Mouse (Mus musculus): Measurements from ENCODE around the gene Adprh. TPM values are rescaled to one million over a fixed set of nuclear protein-coding genes. Genes with fewer than 3 reads are reported as not detected.

Adprh gene
- polyA plus RNA-seq, 1 experiment from 2014 or later = 149 TPM

- no peak overlapping the region for H3K27ac ChIP-seq
- H3K4me3 ChIP-seq = no peak overlapping the region
- 91% methylated on average over 13 of the region's 13 CpGs for WGBS
- H3K27me3 ChIP-seq (ENCODE audit: poor library complexity, severe bottlenecking) = no peaks in the 10 kb centered on the region
- no peaks in the 10 kb centered on the region for H3K9me3 ChIP-seq
- peaks cover 17% of the 10 kb centered on the region for H3K4me1 ChIP-seq
- no peaks in the 10 kb centered on the region for H3K36me3 ChIP-seq (replicated peaks)
- DNase-seq (ENCODE audit: extremely low spot score, low spot score) = no peak
Observed at GRCm38 (mm10) chr16:38396155-38396554, 56.3 kb downstream of the Adprh start.

GRCm38 (mm10) chr16:38395060-38395730 lies 57.3 kb downstream of the Adprh start:
- H3K27me3 ChIP-seq (ENCODE audit: poor library complexity, severe bottlenecking) = no peaks in the 10 kb centered on the region
- WGBS = 75% methylated on average over 6 of the region's 6 CpGs
- H3K36me3 ChIP-seq (replicated peaks) = no peaks in the 10 kb centered on the region
- H3K9me3 ChIP-seq = no peaks in the 10 kb centered on the region
- H3K4me3 ChIP-seq = no peak overlapping the region
- DNase-seq (ENCODE audit: extremely low spot score, low spot score) = no peak
- H3K4me1 ChIP-seq = peaks cover 12% of the 10 kb centered on the region
- no peak overlapping the region for H3K27ac ChIP-seq

DNA sequence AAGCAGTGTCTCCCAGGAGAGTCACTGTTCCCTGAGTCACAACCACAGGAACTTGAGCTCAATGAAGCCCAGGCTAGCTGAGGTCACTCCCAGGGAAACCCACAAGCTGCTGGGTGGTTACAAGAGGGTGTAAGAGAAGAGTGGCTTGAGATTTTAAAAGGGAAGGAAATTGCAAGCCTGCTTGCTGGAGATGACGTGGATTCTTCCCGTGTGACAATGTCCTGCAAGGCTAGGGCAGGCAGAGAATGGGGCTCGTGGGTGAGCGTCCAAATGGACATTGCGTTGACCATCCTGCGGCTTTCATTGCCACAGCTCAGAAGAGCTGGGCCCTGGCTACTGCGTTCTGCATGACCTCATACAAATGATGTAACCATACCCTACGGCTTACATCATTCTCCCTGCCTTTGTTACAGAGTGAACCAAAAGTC lies 58.3 kb downstream of the Adprh start:
- Histone ChIP-seq H3K27me3 (ENCODE audit: poor library complexity, severe bottlenecking) (no peaks in the 10 kb centered on the region), H3K27ac (no peak overlapping the region), H3K4me3 (no peak overlapping the region), H3K36me3 (replicated peaks) (no peaks in the 10 kb centered on the region), H3K4me1 (peaks cover 2% of the 10 kb centered on the region), H3K9me3 (no peaks in the 10 kb centered on the region)
- 91% methylated on average over 8 of the region's 8 CpGs for WGBS
- no peak for DNase-seq (ENCODE audit: extremely low spot score, low spot score)

Other genes starting within 250 kb of the Adprh start
- not detected in 2 replicates for gene Nr1i2, start 157.9 kb downstream of the Adprh start, polyA plus RNA-seq (2016; fragmentation: Nextera tagmentation; extraction: Ambion mirVana)
- 0.31 and 0.36 TPM in 2 replicates for gene Maats1, start 110.6 kb downstream of the Adprh start, polyA plus RNA-seq (2016; fragmentation: Nextera tagmentation; extraction: Ambion mirVana)
- 134 TPM in 2 replicates for gene Cox17, start 105.7 kb downstream of the Adprh start, polyA plus RNA-seq (2016; fragmentation: Nextera tagmentation; extraction: Ambion mirVana)
- not detected in 2 replicates for gene Gm21987, start 105.7 kb downstream of the Adprh start, polyA plus RNA-seq (2016; fragmentation: Nextera tagmentation; extraction: Ambion mirVana)
- gene Popdc2, start 90.5 kb downstream of the Adprh start, polyA plus RNA-seq (2016; fragmentation: Nextera tagmentation; extraction: Ambion mirVana) = 0.63 and 0.73 TPM in 2 replicates
- gene Pla1a, start 19.6 kb downstream of the Adprh start, polyA plus RNA-seq (2016; fragmentation: Nextera tagmentation; extraction: Ambion mirVana) = not detected in 2 replicates
- gene Cd80, start 2.9 kb upstream of the Adprh start, polyA plus RNA-seq (2016; fragmentation: Nextera tagmentation; extraction: Ambion mirVana) = 0.32 and 0.61 TPM in 2 replicates
- 33.1 and 36.7 TPM in 2 replicates for gene Timmdc1, start 70.0 kb upstream of the Adprh start, polyA plus RNA-seq (2016; fragmentation: Nextera tagmentation; extraction: Ambion mirVana)
- gene Poglut1, start 97.6 kb upstream of the Adprh start, polyA plus RNA-seq (2016; fragmentation: Nextera tagmentation; extraction: Ambion mirVana) = 69.8 and 72.2 TPM in 2 replicates
- gene Tmem39a, start 106.0 kb upstream of the Adprh start, polyA plus RNA-seq (2016; fragmentation: Nextera tagmentation; extraction: Ambion mirVana) = 75.5 and 86.3 TPM in 2 replicates

All from forebrain, embryonic 10.5 days (tissue).